Mouse (Mus musculus) urinary bladder, postnatal 4 days (tissue): ENCODE measurements around the gene Ccr5.
"Not testable (repeated sequence)": the region's sequence is repeated elsewhere in the genome, so short reads cannot be mapped to it uniquely, and the experiment has no call there.

Experiments
- DNase-seq, 2 experiments: peaks; one replicate each; pipeline ENCODE4 v3.0.0; 2021 to 2022; ENCODE audit warnings: low spot score in 2 of 2

The Ccr5 gene

GRCm38 (mm10) chr9:124121387-124122184 is at the start of gene Ccr5:
Ccr5 (plus strand) TSS chr9:124121543.
- DNase-seq: no peak

GRCm38 (mm10) chr9:124079803-124080202 is 41.5 kb upstream of the Ccr5 start:
- no peak for DNase-seq

DNA sequence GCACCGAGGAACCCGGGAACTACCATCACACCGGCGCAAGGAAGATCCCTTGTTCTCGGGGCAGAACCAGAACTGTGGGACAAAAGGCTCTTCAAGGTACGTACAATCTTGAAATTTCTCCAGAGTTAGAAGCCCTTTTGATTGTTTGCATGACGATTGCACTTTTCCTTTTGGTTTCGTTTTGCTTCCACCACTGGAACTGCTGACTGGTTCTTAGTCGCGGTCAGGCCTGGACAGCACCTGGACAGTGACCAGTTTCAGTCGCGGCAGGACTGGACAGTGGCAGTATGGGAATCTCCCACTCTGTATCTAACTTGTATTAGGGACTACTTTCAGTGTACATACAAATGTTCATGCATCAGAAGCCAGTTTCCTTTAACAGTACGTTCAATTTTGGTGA is 40.9 kb upstream of the Ccr5 start:
- not testable (repeated sequence) for DNase-seq

GRCm38 (mm10) chr9:124090441-124090840 is 30.9 kb upstream of the Ccr5 start:
- DNase-seq: no peak

GRCm38 (mm10) chr9:124099127-124099526 is 22.2 kb upstream of the Ccr5 start:
- DNase-seq: no peak

- no peak for DNase-seq
Observed at GRCm38 (mm10) chr9:124100357-124100756, 21.0 kb upstream of the Ccr5 start.

DNA sequence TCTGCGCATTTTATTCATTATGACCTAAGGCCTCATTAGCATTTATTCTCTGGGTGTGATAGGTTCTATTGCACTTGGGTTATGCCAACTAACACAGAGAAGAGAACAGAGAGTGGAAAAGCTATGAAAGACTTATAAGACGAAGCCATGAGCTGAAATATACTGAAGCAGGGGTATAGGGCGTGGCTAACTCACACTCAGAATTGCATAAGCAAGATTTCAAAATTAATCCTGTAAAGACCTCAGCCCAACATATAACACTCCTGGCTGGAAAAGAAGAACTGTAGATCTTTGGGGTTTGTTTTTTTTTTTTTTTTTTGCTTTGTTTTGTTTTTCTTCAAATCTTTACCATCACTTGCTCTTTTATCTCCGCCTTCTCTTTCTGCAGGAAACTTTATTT is 19.6 kb upstream of the Ccr5 start, which contains the start of gene Ccr2:
TSS of gene Ccr2 (plus strand) at position 228 of the 400 bp plus-strand sequence.
- no peak for DNase-seq

- no peak for DNase-seq
Observed at GRCm38 (mm10) chr9:124103199-124103598, 18.1 kb upstream of the Ccr5 start.

DNA sequence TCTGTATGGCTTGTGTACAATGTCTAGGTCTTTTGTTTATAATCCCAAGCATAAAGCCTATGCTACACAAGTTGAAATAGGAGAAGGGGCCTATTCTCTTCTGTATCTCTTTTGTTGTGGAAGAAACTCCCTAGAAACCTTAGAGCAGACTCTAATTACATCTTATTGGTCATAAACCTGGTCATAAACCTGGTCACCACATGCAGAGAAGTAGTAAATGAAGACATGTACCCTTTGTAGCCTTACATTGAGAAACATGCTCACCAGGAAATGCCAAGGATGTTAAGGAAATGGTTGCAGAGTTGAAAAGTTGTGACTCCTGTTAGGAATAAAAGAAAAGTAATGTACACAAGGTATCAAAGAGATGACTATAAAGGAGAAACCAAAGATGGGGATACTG is 16.1 kb upstream of the Ccr5 start:
- DNase-seq: no peak

DNA sequence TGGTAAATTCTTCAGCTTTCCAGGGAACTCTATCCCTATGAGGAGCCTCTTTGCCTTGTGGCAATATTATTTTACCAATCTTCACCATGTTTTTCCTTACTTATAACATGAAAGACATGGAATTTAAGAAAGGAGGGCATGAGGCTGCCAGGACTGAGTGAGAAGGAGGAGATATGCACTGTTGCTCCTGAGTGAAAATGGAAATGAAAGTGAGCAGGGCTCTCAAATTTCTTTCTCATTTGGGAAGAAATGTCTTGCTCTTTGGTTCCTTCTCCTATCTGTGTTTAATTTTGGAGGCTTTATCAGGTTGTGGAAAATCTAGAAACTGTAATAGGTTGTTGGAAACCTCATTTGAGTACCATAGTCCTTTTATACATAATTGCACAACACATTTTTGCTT is 14.1 kb upstream of the Ccr5 start:
- DNase-seq: no peak

DNA sequence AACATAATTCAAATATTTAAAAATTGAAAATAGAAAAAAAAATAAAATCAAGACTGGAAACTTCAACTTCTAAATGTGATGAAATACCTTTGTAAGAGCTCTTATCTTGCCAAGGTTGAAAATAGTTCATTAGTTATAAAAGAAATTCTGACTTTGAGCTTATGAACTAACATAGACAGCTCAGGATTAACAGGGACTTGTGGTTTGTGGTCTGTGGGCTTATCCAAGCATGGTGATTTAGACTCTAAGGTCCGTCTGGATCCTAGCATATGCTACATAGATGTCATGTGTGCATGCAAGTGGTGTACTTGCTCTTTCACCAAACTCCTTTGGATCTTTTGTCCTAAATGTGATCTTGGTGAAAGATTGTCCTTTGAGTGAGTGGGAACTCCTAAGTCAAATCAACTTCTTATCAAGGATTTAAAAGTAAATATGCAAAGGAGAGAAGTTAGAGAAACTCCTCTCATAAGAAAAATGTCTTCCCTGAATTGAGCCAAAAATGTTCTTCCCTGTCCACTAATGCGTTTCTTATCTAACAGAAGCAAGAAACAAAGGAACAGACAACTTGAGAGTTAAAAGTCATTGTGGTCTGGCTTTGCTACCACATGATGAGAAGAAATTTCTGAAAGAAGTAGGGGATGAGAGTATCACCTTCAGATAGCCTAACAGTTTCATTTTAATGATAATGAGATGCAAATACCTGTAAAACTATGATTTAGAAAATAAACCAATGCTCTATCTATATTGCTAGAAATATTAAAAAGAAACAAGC is 12.8 kb upstream of the Ccr5 start:
- DNase-seq: no peak

GRCm38 (mm10) chr9:124111997-124112396 is 9.3 kb upstream of the Ccr5 start:
- no peak for DNase-seq

GRCm38 (mm10) chr9:124112591-124113239 is 8.6 kb upstream of the Ccr5 start:
- DNase-seq: no peak

GRCm38 (mm10) chr9:124113777-124114176 is 7.6 kb upstream of the Ccr5 start:
- DNase-seq: no peak

- no peak for DNase-seq
Observed at GRCm38 (mm10) chr9:124118489-124118888, 2.9 kb upstream of the Ccr5 start.

GRCm38 (mm10) chr9:124125576-124125975 is 4.2 kb downstream of the Ccr5 start:
- DNase-seq: no peak

- no peak for DNase-seq
Observed at GRCm38 (mm10) chr9:124126373-124126772, 5.0 kb downstream of the Ccr5 start.

DNA sequence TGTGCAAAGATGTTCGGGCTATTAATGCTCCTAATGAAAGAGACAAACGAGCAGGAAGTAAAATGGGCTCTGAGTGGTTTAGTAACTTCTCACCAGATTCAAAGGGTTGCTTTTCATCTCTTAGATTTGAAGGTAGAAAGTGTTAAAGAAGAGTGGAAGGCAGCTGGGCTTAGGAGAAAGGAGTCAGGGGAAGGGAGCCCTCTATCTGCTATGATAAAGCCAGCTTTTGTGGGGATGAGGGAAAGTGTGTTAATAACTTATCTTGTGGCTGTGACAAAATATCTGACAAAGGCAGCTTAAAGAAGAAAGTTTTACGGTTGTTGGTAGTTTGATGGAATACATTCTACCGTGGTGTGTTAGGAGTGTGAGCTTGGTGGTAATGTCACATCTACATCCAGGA is 6.1 kb downstream of the Ccr5 start:
- no peak for DNase-seq

GRCm38 (mm10) chr9:124128379-124128778 is 7.0 kb downstream of the Ccr5 start:
- no peak for DNase-seq

DNA sequence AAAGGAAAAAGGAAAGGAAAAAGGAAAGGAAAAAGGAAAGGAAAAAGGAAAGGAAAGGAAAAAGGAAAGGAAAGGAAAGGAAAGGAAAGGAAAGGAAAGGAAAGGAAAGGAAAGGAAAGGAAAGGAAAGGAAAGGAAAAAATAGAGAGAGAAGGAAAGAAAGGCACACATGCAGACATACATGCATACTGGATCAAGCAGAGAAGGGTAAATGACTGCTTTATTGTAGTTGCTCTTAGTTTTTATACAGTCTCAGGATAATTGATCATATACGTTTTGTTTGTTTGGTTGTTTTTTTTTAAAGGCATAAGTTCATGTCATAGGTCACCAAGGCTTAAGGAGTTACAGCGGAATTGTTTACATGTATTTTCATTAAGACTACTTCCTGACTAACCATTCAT is 11.6 kb downstream of the Ccr5 start:
- not testable (repeated sequence) for DNase-seq

GRCm38 (mm10) chr9:124134919-124135318 is 13.6 kb downstream of the Ccr5 start:
- DNase-seq: not testable (repeated sequence)

DNA sequence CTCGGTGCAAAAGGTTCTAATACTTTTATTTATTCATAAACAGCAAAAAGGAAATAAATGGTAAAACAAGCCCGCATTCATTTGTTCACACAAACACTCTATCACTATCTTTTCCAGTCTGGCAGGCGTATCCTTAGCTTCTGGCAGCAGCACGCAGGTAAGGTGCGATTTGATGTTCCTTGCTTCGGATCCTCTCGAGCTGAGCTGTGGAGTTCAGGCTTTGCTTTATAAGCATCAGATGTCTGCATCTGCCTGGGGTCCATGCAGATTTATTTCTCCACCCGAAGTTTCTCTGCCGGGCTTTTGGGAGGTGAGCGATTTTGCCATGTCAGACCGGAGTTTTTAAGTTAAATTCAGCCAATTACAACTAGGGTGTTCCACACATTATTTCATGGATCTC is 16.3 kb downstream of the Ccr5 start:
- DNase-seq: no peak
